Comparison of ENCODE assay signal across 8 mouse cellular contexts in the genomic region with DNA sequence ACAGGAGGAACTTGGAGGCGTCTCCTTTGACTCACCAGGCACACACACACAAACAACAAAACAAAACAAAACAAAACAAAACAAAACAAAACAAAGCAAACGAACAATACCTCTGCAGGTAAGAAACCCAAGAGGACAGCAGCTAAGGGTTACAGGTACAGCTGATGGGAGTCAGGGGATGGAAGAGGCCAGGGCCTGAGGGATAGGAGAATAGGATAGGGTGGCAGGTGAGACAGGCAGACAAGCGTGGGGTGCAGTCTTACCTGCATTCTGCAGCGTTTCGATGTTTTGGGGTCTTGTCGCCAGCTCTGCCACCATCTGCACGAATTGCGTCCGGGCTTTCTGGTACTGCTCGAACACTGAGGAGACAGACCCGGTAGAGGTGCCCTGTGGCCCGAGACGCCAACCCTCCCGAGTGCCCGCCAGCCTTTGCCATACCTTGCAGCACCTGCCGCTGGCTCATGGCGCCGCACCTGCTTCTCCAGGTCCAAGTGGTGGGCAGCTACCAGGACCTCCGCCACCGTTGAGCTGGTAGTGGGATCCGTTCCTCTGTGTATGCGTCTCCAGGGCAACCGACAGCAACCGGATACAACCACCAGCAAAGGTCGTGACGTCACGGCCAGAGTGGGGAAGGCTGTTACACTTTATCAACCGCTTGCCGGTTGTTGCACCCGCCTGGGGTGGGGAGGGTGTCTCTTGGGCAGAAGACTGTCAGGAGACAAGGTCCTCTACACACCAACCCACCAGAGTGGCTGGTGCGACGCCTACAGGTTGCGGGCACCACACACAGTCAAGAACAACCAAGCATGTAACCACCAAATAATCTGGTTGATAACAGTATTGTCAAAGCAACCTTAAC. TPM values are rescaled to one million over a fixed set of nuclear protein-coding genes. Genes with fewer than 3 reads are reported as not detected.
DNase-seq lines count a peak whose midpoint lies in the region; ATAC-seq and TF ChIP-seq lines count a peak whose summit lies in the region.

Spag6l (minus strand) TSS at position 700 of the 859 bp plus-strand sequence.

- peak within 1 kb of the TSS; percentile 66 for H3K27ac ChIP-seq in forebrain, embryonic 10.5 days
- H3K27ac ChIP-seq in hindbrain, embryonic 13.5 days = no peak within 1 kb of the TSS
- H3K27ac ChIP-seq in lung, embryonic 16.5 days (ENCODE audit: low read length) = no peak within 1 kb of the TSS
- H3K27ac ChIP-seq in thymus, adult 2 months (ENCODE audit: control insufficient read depth, insufficient read depth, low read length) = no peak within 1 kb of the TSS

- peaks cover 9% of the 10 kb centered on the region for H3K4me1 ChIP-seq in forebrain, embryonic 10.5 days
- H3K4me1 ChIP-seq in hindbrain, embryonic 13.5 days (replicated peaks) = peaks cover 2% of the 10 kb centered on the region
- no peaks in the 10 kb centered on the region for H3K4me1 ChIP-seq in lung, embryonic 16.5 days (replicated peaks; ENCODE audit: control insufficient read depth, insufficient read depth, low read length)
- peaks cover 7% of the 10 kb centered on the region for H3K4me1 ChIP-seq in thymus, adult 2 months (replicated peaks; ENCODE audit: control insufficient read depth, insufficient read depth, low read length)

- no peaks in the 10 kb centered on the region for H3K36me3 ChIP-seq in forebrain, embryonic 10.5 days (replicated peaks)
- H3K36me3 ChIP-seq in hindbrain, embryonic 13.5 days = no peaks in the 10 kb centered on the region
- no peaks in the 10 kb centered on the region for H3K36me3 ChIP-seq in lung, embryonic 16.5 days (ENCODE audit: control insufficient read depth, insufficient read depth, low read length)
- no peaks in the 10 kb centered on the region for H3K36me3 ChIP-seq in thymus, adult 2 months (ENCODE audit: control insufficient read depth, insufficient read depth, low read length)

- DNase-seq in CD4-positive, CD25-positive, alpha-beta regulatory T cell, adult 2 months (ENCODE audit: low read depth, low spot score) = peak; percentile 93
- peak; percentile 6 for DNase-seq in adrenal gland, adult 8-10 months
- DNase-seq in forebrain, embryonic 10.5 days (ENCODE audit: extremely low spot score, low spot score) = peak; percentile 73
- DNase-seq in layer of hippocampus, postnatal 10 days (ENCODE audit: low spot score in 2 of 2) = peak; percentile 65 to 67
- peak; percentile 76 for DNase-seq in thymus, adult 2 months

- TF ChIP-seq CTCF in thymus, adult 2 months (IDR thresholded peaks at IDR 0.05; ENCODE audit: borderline replicate concordance, control insufficient read depth, extremely low read depth, insufficient read depth, low read length, poor library complexity) = no peak; the same call in 1 of the 2 replicates

- peak within 1 kb of the TSS; percentile 78 for H3K4me2 ChIP-seq in hindbrain, embryonic 13.5 days
- peak within 1 kb of the TSS; percentile 72 for H3K4me2 ChIP-seq in lung, embryonic 16.5 days (ENCODE audit: low read depth, low read length)

- H3K4me3 ChIP-seq in forebrain, embryonic 10.5 days = peak within 1 kb of the TSS; percentile 63
- peak within 1 kb of the TSS; percentile 66 for H3K4me3 ChIP-seq in hindbrain, embryonic 13.5 days
- H3K4me3 ChIP-seq in lung, embryonic 16.5 days (ENCODE audit: low read length) = peak within 1 kb of the TSS; percentile 45
- peak within 1 kb of the TSS; percentile 51 for H3K4me3 ChIP-seq in thymus, adult 2 months (ENCODE audit: control insufficient read depth, insufficient read depth, low read length)

- no peak for TF ChIP-seq POLR2A in thymus, adult 2 months (IDR thresholded peaks at IDR 0.05; ENCODE audit: control insufficient read depth, extremely low read depth, insufficient read depth, low read length, poor library complexity)

- no peaks in the 10 kb centered on the region for H3K9me3 ChIP-seq in forebrain, embryonic 10.5 days
- H3K9me3 ChIP-seq in hindbrain, embryonic 13.5 days = no peaks in the 10 kb centered on the region
- no peaks in the 10 kb centered on the region for H3K9me3 ChIP-seq in lung, embryonic 16.5 days (ENCODE audit: control insufficient read depth, low read length)

- no peaks in the 10 kb centered on the region for H3K27me3 ChIP-seq in forebrain, embryonic 10.5 days (ENCODE audit: poor library complexity, severe bottlenecking)
- no peaks in the 10 kb centered on the region for H3K27me3 ChIP-seq in hindbrain, embryonic 13.5 days
- H3K27me3 ChIP-seq in lung, embryonic 16.5 days (ENCODE audit: control insufficient read depth, insufficient read depth, low read depth, low read length) = no peaks in the 10 kb centered on the region
- H3K27me3 ChIP-seq in thymus, adult 2 months (ENCODE audit: control insufficient read depth, insufficient read depth, low read length) = no peaks in the 10 kb centered on the region

- peak; percentile 97 for ATAC-seq in hindbrain, embryonic 13.5 days (ENCODE audit: low FRiP score)
- ATAC-seq in lung, embryonic 16.5 days (ENCODE audit: low read depth) = peak; percentile 80
- ATAC-seq in neutrophil, adult 5-6 weeks (ENCODE audit: extremely low read depth, insufficient number of reproducible peaks, low FRiP score, poor library complexity, severe bottlenecking) = peak; percentile 90

- 6% methylated on average over 33 of the region's 33 CpGs for WGBS in forebrain, embryonic 10.5 days
- 8% methylated on average over 33 of the region's 33 CpGs for WGBS in hindbrain, embryonic 13.5 days
- WGBS in lung, embryonic 16.5 days = 7% methylated on average over 33 of the region's 33 CpGs
- 3% methylated on average over 33 of the region's 33 CpGs for WGBS in thymus, adult 2 months

- peak within 1 kb of the TSS; percentile 78 for H3K9ac ChIP-seq in hindbrain, embryonic 13.5 days
- peak within 1 kb of the TSS; percentile 44; the same call in 1 of the 2 replicates for H3K9ac ChIP-seq in lung, embryonic 16.5 days (ENCODE audit: low read length)

RNA-seq across cellular contexts. Expression of gene Spag6l, which starts in this region (rescaled TPM):
- under 1 TPM; 0.25 to 0.94 (median 0.60) TPM for total RNA-seq in adrenal gland, adult 8-10 months (2022)
- 0.71 and 1.5 TPM in 2 replicates for polyA plus RNA-seq in forebrain, embryonic 10.5 days (2016; fragmentation: Nextera tagmentation; extraction: Ambion mirVana)
- 14.4 and 17.7 TPM in 2 replicates for polyA plus RNA-seq in hindbrain, embryonic 13.5 days (2015; fragmentation: Nextera tagmentation; extraction: Ambion mirVana)
- 10 to 100 TPM; 13.1 to 13.8 TPM for total RNA-seq in layer of hippocampus, postnatal 10 days (2021)
- polyA plus RNA-seq in lung, embryonic 16.5 days (2015; fragmentation: Nextera tagmentation; extraction: Ambion mirVana) = 8.3 and 11.8 TPM in 2 replicates
- total RNA-seq in neutrophil, adult 5-6 weeks (2017) = 1.6 and 2.1 TPM in 2 replicates
- polyA plus RNA-seq in thymus, adult 2 months (2012; rRNA removed) = 0.24 and 0.44 TPM in 2 replicates

Comparison
In these comparisons a context has a peak if more than half of its experiments do, and no peak if none do; other contexts are left out.
1. Peak in DNase-seq in adrenal gland, adult 8-10 months; RNA of the gene not detected or under 1 TPM.
2. Peak in DNase-seq and H3K4me3 ChIP-seq in thymus, adult 2 months; RNA of the gene not detected or under 1 TPM.
3. DNase-seq: peak in every context shown above with its lines; median percentile 93 in CD4-positive, CD25-positive, alpha-beta regulatory T cell, adult 2 months; 76 in thymus, adult 2 months; 73 in forebrain, embryonic 10.5 days; 66 in layer of hippocampus, postnatal 10 days; 6 in adrenal gland, adult 8-10 months.